Mouse (Mus musculus): ENCODE results near the gene Muc13. TPM values are rescaled to one million over a fixed set of nuclear protein-coding genes. Genes with fewer than 3 reads are reported as not detected.
A peak's percentile ranks its signal among the peaks of the same experiment; 100 is the strongest.

Gene Muc13
- not detected for polyA plus RNA-seq (2021)

DNA sequence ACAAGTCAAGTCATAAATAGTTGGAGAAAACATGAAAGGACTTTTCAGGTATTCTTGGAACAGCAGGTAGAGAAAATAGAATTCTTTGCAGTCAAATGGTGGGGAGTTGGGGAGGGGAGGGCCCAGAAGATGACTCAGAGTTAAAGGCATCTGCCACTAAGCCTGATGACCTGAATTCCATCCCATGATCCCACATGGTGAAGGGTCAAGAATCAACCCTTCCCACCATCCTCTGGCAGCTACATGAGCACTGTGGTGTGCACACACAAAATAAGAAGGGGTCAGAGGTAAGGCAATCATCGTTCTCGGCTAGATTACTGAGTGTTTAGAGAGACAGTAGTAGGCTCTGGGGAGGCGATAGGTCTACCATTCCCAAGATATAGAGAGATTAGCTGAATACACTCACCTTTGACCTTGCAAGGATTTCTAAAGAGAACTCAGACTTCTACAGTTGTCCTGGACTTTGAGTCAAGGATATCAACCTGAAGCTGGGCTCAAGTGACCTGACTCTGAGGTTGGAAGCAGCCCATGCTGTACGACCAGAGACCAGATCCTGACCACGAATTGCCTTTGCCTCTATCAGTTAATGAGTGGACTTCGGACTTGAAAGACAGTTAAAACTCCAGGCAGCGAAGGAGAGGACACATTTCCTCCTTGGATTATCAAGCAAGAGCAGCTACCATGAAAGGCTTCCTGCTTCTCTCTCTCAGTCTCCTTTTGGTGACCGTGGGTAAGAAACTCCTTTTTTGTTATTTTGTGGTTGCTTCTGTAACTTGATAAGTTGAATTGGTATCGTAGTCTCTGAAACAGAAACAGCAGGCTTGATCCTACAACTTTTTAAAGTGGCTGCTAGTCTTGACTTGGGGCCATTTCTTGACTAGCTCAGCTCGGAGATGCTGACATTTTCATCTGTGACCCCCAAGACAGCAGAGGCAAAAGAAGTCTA, at the start of gene Muc13:
TSS of gene Muc13 (plus strand) at position 192 of the 946 bp plus-strand sequence.
- ChIA-PET CTCF (no interaction called here), POLR2A (no interaction called here)
- H3K27me3 ChIP-seq: no peaks in the 10 kb centered on the region
- DNase-seq (ENCODE audit: low read depth, low spot score): no peak
- no peak for ATAC-seq
- in situ Hi-C loops (cut with MboI; ENCODE audit: low pct_unique_long_range_greater_than_20kb): no loop called here
- TF ChIP-seq CTCF (IDR thresholded peaks at IDR 0.05): no peak

GRCm38 (mm10) chr16:33744622-33745419, 49.0 kb upstream of the Muc13 start:
- in situ Hi-C loops (cut with MboI; ENCODE audit: low pct_unique_long_range_greater_than_20kb): loop anchor here (10.0 kb wide), 1 partner anchor 440 kb away; no protein-coding TSS in a partner anchor
- POLR2A ChIA-PET: interaction anchor here (0.6 kb wide), 1 partner anchor 89 kb away, joined by 3 read pairs; no protein-coding TSS in a partner anchor
- DNase-seq (ENCODE audit: low read depth, low spot score) (no peak), ATAC-seq (no peak)
- CTCF ChIA-PET: interaction anchor here (1.4 kb wide), 1 partner anchor 28 kb away, joined by 3 read pairs; no protein-coding TSS in a partner anchor
- TF ChIP-seq CTCF (IDR thresholded peaks at IDR 0.05): peak; percentile 45
- no peaks in the 10 kb centered on the region for H3K27me3 ChIP-seq

DNA sequence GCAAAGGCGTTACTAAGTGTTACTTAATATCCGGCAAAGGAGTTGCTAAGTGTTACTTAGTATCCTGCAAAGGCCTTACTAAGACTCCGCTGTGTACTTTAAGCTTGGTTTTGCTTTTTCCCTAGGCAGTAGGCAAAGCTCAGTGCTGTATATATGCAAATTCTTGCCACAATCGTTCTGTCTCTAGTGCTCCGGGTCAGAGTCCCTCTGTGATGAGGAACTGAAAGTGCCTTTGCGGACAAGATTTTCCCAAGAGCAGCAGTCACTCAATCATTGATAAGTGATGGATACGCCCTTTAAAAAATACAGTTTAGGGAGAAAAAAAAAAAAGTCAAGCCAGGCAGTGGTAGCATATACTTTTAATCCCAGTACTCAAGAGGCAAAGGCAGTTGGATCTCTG, 48.4 kb upstream of the Muc13 start:
- ATAC-seq (no peak), DNase-seq (ENCODE audit: low read depth, low spot score) (no peak)
- no peaks in the 10 kb centered on the region for H3K27me3 ChIP-seq
- TF ChIP-seq CTCF (IDR thresholded peaks at IDR 0.05): no peak
- ChIA-PET POLR2A (no interaction called here), CTCF (interaction anchor here (1.4 kb wide), 1 partner anchor 28 kb away, joined by 3 read pairs; no protein-coding TSS in a partner anchor)
- in situ Hi-C loops (cut with MboI; ENCODE audit: low pct_unique_long_range_greater_than_20kb): loop anchor here (10.0 kb wide), 1 partner anchor 441 kb away; no protein-coding TSS in a partner anchor

DNA sequence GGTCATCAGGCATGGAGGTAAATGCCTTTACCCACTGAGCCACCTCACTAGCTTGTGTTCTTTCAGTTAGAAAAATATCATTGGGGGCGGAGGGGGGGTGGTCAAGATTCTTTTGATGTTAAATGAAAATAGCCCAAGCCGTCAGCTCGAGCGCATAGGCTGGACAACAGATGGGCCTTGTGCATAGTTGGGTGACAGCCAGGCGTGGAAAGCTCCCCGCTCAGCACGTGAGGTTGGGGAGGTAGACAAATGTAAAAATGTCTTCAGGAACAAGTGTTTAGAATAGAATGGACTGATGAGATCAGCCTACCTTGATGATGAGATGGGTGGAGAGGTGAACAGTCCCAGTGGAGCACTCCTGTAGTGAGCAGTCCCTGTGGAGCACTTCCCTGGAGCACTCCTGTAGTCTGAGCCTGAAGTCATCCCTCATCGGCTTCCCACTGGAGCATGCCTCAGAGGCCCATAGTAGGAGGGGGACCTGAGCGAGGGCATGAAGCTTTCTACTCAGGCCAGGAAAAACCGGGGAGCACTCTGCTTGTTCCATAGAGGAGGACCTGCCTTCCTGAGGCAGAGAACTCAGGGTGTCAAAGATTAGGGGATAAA, 47.7 kb upstream of the Muc13 start:
- POLR2A ChIA-PET: no interaction called here
- DNase-seq (ENCODE audit: low read depth, low spot score) (no peak), ATAC-seq (no peak)
- no peaks in the 10 kb centered on the region for H3K27me3 ChIP-seq
- in situ Hi-C loops (cut with MboI; ENCODE audit: low pct_unique_long_range_greater_than_20kb): loop anchor here (10.0 kb wide), 1 partner anchor 441 kb away; no protein-coding TSS in a partner anchor
- TF ChIP-seq CTCF (IDR thresholded peaks at IDR 0.05): no peak
- CTCF ChIA-PET: no interaction called here

DNA sequence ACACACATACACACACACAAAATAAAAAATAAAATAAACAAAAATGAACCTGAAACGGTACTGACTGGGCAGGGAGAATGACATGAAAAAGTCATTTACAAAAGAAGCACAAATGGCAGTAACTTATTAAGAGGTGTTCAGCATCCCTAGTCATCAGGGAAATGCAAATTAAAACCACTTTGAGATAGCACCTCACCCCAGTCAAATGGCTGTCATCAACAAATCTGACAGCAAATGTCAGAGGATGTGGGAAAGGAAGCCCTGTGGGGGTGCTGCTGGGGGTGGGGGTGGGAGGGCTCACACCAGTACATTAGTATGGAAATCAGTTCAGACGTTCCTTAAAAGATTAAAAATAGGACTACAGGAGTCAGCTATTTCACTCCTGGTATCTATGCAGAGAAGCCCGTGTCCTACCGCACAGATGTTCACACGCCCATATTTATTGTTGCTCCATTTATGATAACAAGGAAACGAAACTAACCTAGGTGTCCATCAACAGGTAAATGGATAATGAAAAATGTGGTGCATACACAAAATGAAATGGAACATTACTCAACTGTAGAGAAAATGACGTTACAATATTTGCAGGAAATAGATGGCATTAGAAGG, 46.4 kb upstream of the Muc13 start:
- DNase-seq (ENCODE audit: low read depth, low spot score) (no peak), ATAC-seq (no peak)
- POLR2A ChIA-PET: interaction anchor here (1.3 kb wide), 1 partner anchor 187 kb away, joined by 3 read pairs; no protein-coding TSS in a partner anchor
- CTCF ChIA-PET: no interaction called here
- in situ Hi-C loops (cut with MboI; ENCODE audit: low pct_unique_long_range_greater_than_20kb): loop anchor here (10.0 kb wide), 1 partner anchor 443 kb away; no protein-coding TSS in a partner anchor
- no peaks in the 10 kb centered on the region for H3K27me3 ChIP-seq
- no peak for TF ChIP-seq CTCF (IDR thresholded peaks at IDR 0.05)

DNA sequence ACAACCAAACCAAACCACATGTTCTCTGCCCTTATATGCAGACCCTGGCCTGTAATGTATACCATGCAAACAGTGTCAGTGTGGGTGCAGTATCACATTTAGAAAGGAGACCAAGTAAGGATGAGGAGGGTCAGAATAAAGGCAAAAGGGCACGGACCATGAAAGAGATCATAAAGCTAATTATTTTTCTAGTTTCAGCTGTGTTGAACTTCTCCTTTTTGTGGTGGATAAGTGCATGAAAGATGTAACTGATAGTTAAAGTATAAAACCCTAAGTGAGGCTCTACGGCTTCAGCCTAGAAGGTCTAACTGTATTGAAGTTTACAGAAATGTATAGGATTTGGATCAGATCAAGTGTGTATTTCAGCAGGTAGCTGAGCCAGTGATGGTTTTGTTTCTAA, 45.8 kb upstream of the Muc13 start:
- DNase-seq (ENCODE audit: low read depth, low spot score): no peak
- H3K27me3 ChIP-seq: no peaks in the 10 kb centered on the region
- no peak for ATAC-seq
- no peak for TF ChIP-seq CTCF (IDR thresholded peaks at IDR 0.05)
- in situ Hi-C loops (cut with MboI; ENCODE audit: low pct_unique_long_range_greater_than_20kb): loop anchor here (10.0 kb wide), 1 partner anchor 443 kb away; no protein-coding TSS in a partner anchor
- ChIA-PET POLR2A (interaction anchor here (1.3 kb wide), 1 partner anchor 188 kb away, joined by 3 read pairs; no protein-coding TSS in a partner anchor), CTCF (no interaction called here)

DNA sequence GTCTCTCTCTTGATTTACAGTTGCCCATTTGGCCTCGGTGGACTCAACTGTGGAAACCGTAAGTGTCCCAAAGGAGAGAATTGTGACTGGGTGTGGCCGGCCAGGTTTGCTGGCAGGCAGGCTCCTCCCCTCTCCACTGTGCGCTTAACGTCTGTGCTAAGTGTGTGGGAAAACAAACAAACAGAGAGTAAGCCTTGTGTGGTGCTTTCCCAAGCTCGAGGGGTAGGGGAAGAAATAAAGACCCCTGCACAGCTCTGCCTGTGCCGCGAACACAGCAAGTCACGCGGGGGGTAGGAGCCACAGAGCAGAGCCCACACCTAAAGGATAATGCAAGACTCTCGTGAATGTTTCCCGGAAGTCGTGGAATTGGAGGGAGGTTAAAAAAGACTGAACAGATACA, 42.7 kb upstream of the Muc13 start:
- H3K27me3 ChIP-seq: no peaks in the 10 kb centered on the region
- POLR2A ChIA-PET: no interaction called here
- no peak for TF ChIP-seq CTCF (IDR thresholded peaks at IDR 0.05)
- in situ Hi-C loops (cut with MboI; ENCODE audit: low pct_unique_long_range_greater_than_20kb): no loop called here
- ATAC-seq: no peak
- CTCF ChIA-PET: no interaction called here
- no peak for DNase-seq (ENCODE audit: low read depth, low spot score)

DNA sequence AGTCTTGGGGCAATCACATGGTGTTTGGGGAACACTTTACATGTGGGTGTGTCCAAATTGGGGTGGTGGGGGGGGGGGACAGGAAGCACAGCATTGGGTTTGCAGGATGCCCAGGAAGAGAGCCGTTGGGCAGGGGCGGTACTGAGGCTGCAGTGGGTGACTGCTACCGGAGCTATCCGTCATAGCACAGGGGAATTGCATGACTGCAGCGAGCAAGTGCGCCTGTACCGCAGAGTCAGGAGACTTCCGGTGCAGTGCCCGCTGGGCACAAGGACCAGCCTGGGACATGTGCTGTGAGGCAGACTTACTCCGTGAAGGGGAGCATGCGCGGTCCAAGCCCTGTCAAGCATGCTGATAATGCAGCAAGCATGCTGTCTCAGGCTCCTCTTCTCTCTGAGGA, 42.2 kb upstream of the Muc13 start:
- in situ Hi-C loops (cut with MboI; ENCODE audit: low pct_unique_long_range_greater_than_20kb): no loop called here
- DNase-seq (ENCODE audit: low read depth, low spot score): no peak
- ChIA-PET CTCF (no interaction called here), POLR2A (no interaction called here)
- no peaks in the 10 kb centered on the region for H3K27me3 ChIP-seq
- ATAC-seq: no peak
- TF ChIP-seq CTCF (IDR thresholded peaks at IDR 0.05): no peak

- no peak for DNase-seq (ENCODE audit: low read depth, low spot score)
- POLR2A ChIA-PET: no interaction called here
- ATAC-seq: no peak
- no peak for TF ChIP-seq CTCF (IDR thresholded peaks at IDR 0.05)
- in situ Hi-C loops (cut with MboI; ENCODE audit: low pct_unique_long_range_greater_than_20kb): no loop called here
- no peaks in the 10 kb centered on the region for H3K27me3 ChIP-seq
- CTCF ChIA-PET: no interaction called here
These were observed 40.8 kb upstream of the Muc13 start for GRCm38 (mm10) chr16:33752904-33753578.

All from Patski (cell line).